Mouse (Mus musculus) heart, postnatal 14 days (tissue): ENCODE measurements at regions not wholly inside any gene's neighbourhood (a gene's known extent, or its start where the extent isn't known, plus 50 kb on each side); places are given as distances from the start of the nearest gene placed in this dataset.
"Not testable (repeated sequence)": the region's sequence is repeated elsewhere in the genome, so short reads cannot be mapped to it uniquely, and the experiment has no call there.

Source experiments
- DNase-seq, 2 experiments: peaks; one replicate each; pipeline ENCODE4 v3.0.0; 2021 to 2022
- intact Hi-C: fragments of 180-260 bp; cut with DNase I; formaldehyde crosslinking; loops from one replicate; pipeline ENCODE4 v1.15.1; 2025

GRCm38 (mm10) chrX:76077781-76078180 lies 186.3 kb upstream of the Cldn34b3 start:
- DNase-seq = no peak
- intact Hi-C loops = no loop called here

- intact Hi-C loops = no loop called here
- no peak for DNase-seq
Measured at GRCm38 (mm10) chrX:76082670-76083069, 181.4 kb upstream of the Cldn34b3 start.

GRCm38 (mm10) chrX:76110763-76111474 lies 153.2 kb upstream of the Cldn34b3 start:
- intact Hi-C loops = no loop called here

GRCm38 (mm10) chrX:76116086-76116485 lies 148.0 kb upstream of the Cldn34b3 start:
- intact Hi-C loops = no loop called here

More at GRCm38 (mm10) chrX:76110763-76111474, 153.2 kb upstream of the Cldn34b3 start:
- peak in 1 of 2 experiments; percentile 2 for DNase-seq

GRCm38 (mm10) chrX:76116562-76116961 lies 147.5 kb upstream of the Cldn34b3 start:
- intact Hi-C loops = no loop called here
- no peak for DNase-seq

More at GRCm38 (mm10) chrX:76116086-76116485, 148.0 kb upstream of the Cldn34b3 start:
- no peak for DNase-seq

GRCm38 (mm10) chrX:76120936-76121335 lies 143.2 kb upstream of the Cldn34b3 start:
- no peak for DNase-seq
- intact Hi-C loops = loop anchor here (5.0 to 10.0 kb wide), 2 partner anchors 106 to 244 kb away; partner anchors contain the start of gene Pls3

GRCm38 (mm10) chrX:76123355-76123754 lies 140.7 kb upstream of the Cldn34b3 start:
- peak; percentile 44 to 58 for DNase-seq
- intact Hi-C loops = loop anchor here (5.0 to 10.0 kb wide), 2 partner anchors 109 to 246 kb away; partner anchors contain the start of gene Pls3

GRCm38 (mm10) chrX:76137729-76138128 lies 126.4 kb upstream of the Cldn34b3 start:
- no peak for DNase-seq

GRCm38 (mm10) chrX:76141022-76141421 lies 123.1 kb upstream of the Cldn34b3 start:
- no peak for DNase-seq
- intact Hi-C loops = no loop called here

More at GRCm38 (mm10) chrX:76137729-76138128, 126.4 kb upstream of the Cldn34b3 start:
- intact Hi-C loops = no loop called here

- DNase-seq, intact Hi-C loops: not testable (repeated sequence)
Measured at GRCm38 (mm10) chrX:76174806-76175205, 89.3 kb upstream of the Cldn34b3 start.

- intact Hi-C loops = no loop called here
- DNase-seq = no peak
Measured at GRCm38 (mm10) chrX:76181446-76182148, 82.5 kb upstream of the Cldn34b3 start.

- intact Hi-C loops = loop anchor here (1.0 to 5.0 kb wide), 3 partner anchors 323 to 528 kb away; partner anchors contain the start of gene Pls3
- DNase-seq = no peak
Measured at GRCm38 (mm10) chrX:76200607-76201006, 63.5 kb upstream of the Cldn34b3 start.

GRCm38 (mm10) chrX:76201366-76201765 lies 62.7 kb upstream of the Cldn34b3 start:
- DNase-seq = peak; percentile 41 to 52
- intact Hi-C loops = loop anchor here (1.0 to 5.0 kb wide), 3 partner anchors 324 to 529 kb away; partner anchors contain the start of gene Pls3
